22 mouse cellular contexts compared by ENCODE assay signal in genomic region chr4:95095355-95095754, GRCm38 (mm10). TPM values are rescaled to one million over a fixed set of nuclear protein-coding genes. Genes with fewer than 3 reads are reported as not detected.
DNase-seq lines count a peak whose midpoint lies in the region; ATAC-seq and TF ChIP-seq lines count a peak whose summit lies in the region.
"Had no signal": no experiment of that assay in that cellular context is flagged by ENCODE, and none has a peak within 500 bp of the region (broad histone marks: within the 10 kb centered on the region; RNA-seq: fewer than 3 reads in every experiment).

No protein-coding gene starts in this region.

- TF ChIP-seq CTCF in gastrocnemius, adult 2 months (IDR thresholded peaks at IDR 0.05), result no peak
- no peak for TF ChIP-seq CTCF in heart, postnatal 0 days (IDR thresholded peaks at IDR 0.05; ENCODE audit: low read depth)
- no peak for TF ChIP-seq CTCF in lung, embryonic 14.5 days (IDR thresholded peaks at IDR 0.05; ENCODE audit: low read depth)
- TF ChIP-seq CTCF in midbrain, postnatal 0 days (IDR thresholded peaks at IDR 0.05), result no peak

- H3K9me3 ChIP-seq in heart, postnatal 0 days (replicated peaks; ENCODE audit: control insufficient read depth, low read length), result no peaks in the 10 kb centered on the region
- no peaks in the 10 kb centered on the region for H3K9me3 ChIP-seq in lung, embryonic 14.5 days (ENCODE audit: low read depth, low read length)
- H3K9me3 ChIP-seq in midbrain, embryonic 10.5 days (replicated peaks), result no peaks in the 10 kb centered on the region
- no peaks in the 10 kb centered on the region for H3K9me3 ChIP-seq in midbrain, postnatal 0 days (ENCODE audit: low read length)
- H3K9me3 ChIP-seq: embryonic facial prominence, embryonic 13.5 days; forebrain, embryonic 13.5 days; G1E; heart, embryonic 13.5 days; hindbrain, embryonic 15.5 days had no signal

- WGBS in heart, postnatal 0 days, result 86% methylated on average over 6 of the region's 6 CpGs
- WGBS in lung, embryonic 14.5 days, result 86% methylated on average over 6 of the region's 6 CpGs
- WGBS in midbrain, embryonic 10.5 days, result 95% methylated on average over 6 of the region's 6 CpGs
- WGBS in midbrain, postnatal 0 days, result 85% methylated on average over 6 of the region's 6 CpGs

- TF ChIP-seq EP300 in heart, postnatal 0 days (IDR thresholded peaks at IDR 0.05; ENCODE audit: low read depth), result no peak

- peaks cover 8% of the 10 kb centered on the region for H3K4me1 ChIP-seq in heart, postnatal 0 days (ENCODE audit: control insufficient read depth, insufficient read depth)
- H3K4me1 ChIP-seq in lung, embryonic 14.5 days (ENCODE audit: insufficient read depth), result peaks cover 11% of the 10 kb centered on the region
- H3K4me1 ChIP-seq in midbrain, embryonic 10.5 days, result peaks cover 21% of the 10 kb centered on the region
- H3K4me1 ChIP-seq in midbrain, postnatal 0 days (ENCODE audit: insufficient read depth, low read length), result no peaks in the 10 kb centered on the region
- H3K4me1 ChIP-seq: forebrain, embryonic 13.5 days had no signal

- H3K27me3 ChIP-seq in heart, postnatal 0 days (ENCODE audit: control insufficient read depth, insufficient read depth, low read length), result no peaks in the 10 kb centered on the region
- no peaks in the 10 kb centered on the region for H3K27me3 ChIP-seq in lung, embryonic 14.5 days (ENCODE audit: insufficient read depth, low read length)
- H3K27me3 ChIP-seq in midbrain, embryonic 10.5 days (ENCODE audit: low read depth, poor library complexity, severe bottlenecking), result peaks cover 11% of the 10 kb centered on the region
- H3K27me3 ChIP-seq in midbrain, postnatal 0 days (ENCODE audit: insufficient read depth, low read length), result no peaks in the 10 kb centered on the region
- H3K27me3 ChIP-seq: embryonic facial prominence, embryonic 13.5 days; heart, embryonic 13.5 days; hindbrain, embryonic 15.5 days had no signal

- no peak overlapping the region for H3K4me3 ChIP-seq in gastrocnemius, adult 2 months
- H3K4me3 ChIP-seq in heart, postnatal 0 days (ENCODE audit: low read depth, low read length), result no peak overlapping the region
- no peak overlapping the region for H3K4me3 ChIP-seq in lung, embryonic 14.5 days (ENCODE audit: low read depth, low read length)
- H3K4me3 ChIP-seq in midbrain, embryonic 10.5 days, result no peak overlapping the region
- H3K4me3 ChIP-seq in midbrain, postnatal 0 days (ENCODE audit: low read depth, low read length), result no peak overlapping the region
- H3K4me3 ChIP-seq: embryonic facial prominence, embryonic 13.5 days; forebrain, embryonic 13.5 days; heart, embryonic 13.5 days; hindbrain, embryonic 15.5 days had no signal

- no peak for ATAC-seq in heart, postnatal 0 days (ENCODE audit: insufficient read depth, low read depth)
- no peak for ATAC-seq in lung, embryonic 14.5 days (ENCODE audit: insufficient read depth)
- no peak for ATAC-seq in midbrain, postnatal 0 days (ENCODE audit: low FRiP score)
- ATAC-seq: CD4-positive, CD25-positive, alpha-beta regulatory T cell, adult 4 months; forebrain, embryonic 13.5 days; forebrain, postnatal 0 days had no signal

- peak overlapping the region; percentile 82 for H3K27ac ChIP-seq in gastrocnemius, adult 2 months
- H3K27ac ChIP-seq in heart, postnatal 0 days (ENCODE audit: low read depth), result 0 out of 2 replicates have a peak overlapping the region, but pooled peaks have one; percentile 71
- 0 out of 2 replicates have a peak overlapping the region, but pooled peaks have one; percentile 26 for H3K27ac ChIP-seq in lung, embryonic 14.5 days (ENCODE audit: low read depth)
- no peak overlapping the region for H3K27ac ChIP-seq in midbrain, embryonic 10.5 days (replicated peaks)
- H3K27ac ChIP-seq in midbrain, postnatal 0 days (ENCODE audit: low read depth, low read length), result no peak overlapping the region
- H3K27ac ChIP-seq: embryonic facial prominence, embryonic 13.5 days; forebrain, embryonic 13.5 days; heart, embryonic 13.5 days; hindbrain, embryonic 15.5 days had no signal

- no peaks in the 10 kb centered on the region for H3K36me3 ChIP-seq in heart, postnatal 0 days (replicated peaks; ENCODE audit: control insufficient read depth, insufficient read depth, low read length)
- no peaks in the 10 kb centered on the region for H3K36me3 ChIP-seq in lung, embryonic 14.5 days (ENCODE audit: insufficient read depth)
- H3K36me3 ChIP-seq in midbrain, embryonic 10.5 days, result no peaks in the 10 kb centered on the region
- no peaks in the 10 kb centered on the region for H3K36me3 ChIP-seq in midbrain, postnatal 0 days (ENCODE audit: insufficient read depth, low read length)
- H3K36me3 ChIP-seq: embryonic facial prominence, embryonic 13.5 days; G1E; heart, embryonic 13.5 days; hindbrain, embryonic 15.5 days had no signal

- no peak overlapping the region for H3K9ac ChIP-seq in heart, postnatal 0 days (replicated peaks; ENCODE audit: low read depth, low read length)
- H3K9ac ChIP-seq in lung, embryonic 14.5 days, result no peak overlapping the region
- no peak overlapping the region for H3K9ac ChIP-seq in midbrain, postnatal 0 days (replicated peaks; ENCODE audit: low read length, poor library complexity, severe bottlenecking)
- H3K9ac ChIP-seq: embryonic facial prominence, embryonic 13.5 days; forebrain, embryonic 13.5 days; forebrain, postnatal 0 days; heart, embryonic 13.5 days; hindbrain, embryonic 15.5 days had no signal

- intact Hi-C loops in gastrocnemius, adult 2 months (cut with DNase I), result loop anchor here (5.0 kb wide), 1 partner anchor 57 kb away; no protein-coding TSS in a partner anchor

- no peak for DNase-seq in gastrocnemius, adult 2 months
- no peak for DNase-seq in gastrocnemius, adult 8-10 months (ENCODE audit: low spot score in 2 of 2)
- no peak for DNase-seq in heart, postnatal 0 days (ENCODE audit: low spot score)
- no peak for DNase-seq in heart, postnatal 4 days
- DNase-seq in lung, embryonic 14.5 days, result no peak
- DNase-seq in lung, postnatal 36 days, result no peak
- DNase-seq in midbrain, embryonic 10.5 days (ENCODE audit: low spot score), result peak; percentile 6
- DNase-seq in midbrain, postnatal 0 days (ENCODE audit: low spot score), result no peak
- DNase-seq: adrenal gland, postnatal 10 days; B cell, adult 2 months; cerebellum, adult 11-12 months; cerebellum, adult 9-11 months; cerebellum, postnatal 36 days; forebrain, postnatal 0 days; gastrocnemius, postnatal 36 days; heart, postnatal 14 days had no signal

- H3K4me2 ChIP-seq in heart, postnatal 0 days (ENCODE audit: low read depth, low read length), result no peak overlapping the region
- no peak overlapping the region for H3K4me2 ChIP-seq in lung, embryonic 14.5 days
- H3K4me2 ChIP-seq in midbrain, postnatal 0 days (ENCODE audit: low read depth, low read length, poor library complexity, severe bottlenecking), result no peak overlapping the region
- H3K4me2 ChIP-seq: embryonic facial prominence, embryonic 13.5 days; forebrain, embryonic 13.5 days; heart, embryonic 13.5 days; hindbrain, embryonic 15.5 days had no signal

RNA-seq across cellular contexts. Expression of gene Jun, which starts 43.3 kb away (rescaled TPM):
- total RNA-seq in gastrocnemius, adult 2 months (2021), result 10 to 100 TPM; 41.1 to 59.2 TPM
- total RNA-seq in gastrocnemius, adult 8-10 months (2022), result 10 to 100 TPM; 43.7 to 85.1 (median 58.2) TPM
- 82.6 and 111 TPM in 2 replicates for total RNA-seq in heart, postnatal 0 days (2014; rRNA removed; ENCODE audit: low replicate concordance)
- 49.5 and 74.1 TPM in 2 replicates for polyA plus RNA-seq in heart, postnatal 0 days (2015; fragmentation: Nextera tagmentation; extraction: Ambion mirVana)
- total RNA-seq in heart, postnatal 4 days (2021), result 10 to 100 TPM; 61.6 to 69.6 TPM
- 67.1 and 71.5 TPM in 2 replicates for polyA plus RNA-seq in lung, embryonic 14.5 days (2014; fragmentation: Nextera tagmentation; extraction: Ambion mirVana)
- polyA plus RNA-seq in midbrain, embryonic 10.5 days (2016; fragmentation: Nextera tagmentation; extraction: Ambion mirVana), result 68.9 and 71.0 TPM in 2 replicates
- total RNA-seq in midbrain, postnatal 0 days (2014; rRNA removed), result 60.2 and 62.7 TPM in 2 replicates
- 37.9 and 40.5 TPM in 2 replicates for polyA plus RNA-seq in midbrain, postnatal 0 days (2015; fragmentation: Nextera tagmentation; extraction: Ambion mirVana)

Comparison
In these comparisons a context has a peak if more than half of its experiments do, and no peak if none do; other contexts are left out.
1. H3K27ac ChIP-seq: peak in gastrocnemius, adult 2 months (single experiment), heart, postnatal 0 days (single experiment) and lung, embryonic 14.5 days (single experiment); none in midbrain, embryonic 10.5 days (single experiment) and midbrain, postnatal 0 days (single experiment).